Mouse (Mus musculus): Measurements from ENCODE around the gene Sh3kbp1.

DNA sequence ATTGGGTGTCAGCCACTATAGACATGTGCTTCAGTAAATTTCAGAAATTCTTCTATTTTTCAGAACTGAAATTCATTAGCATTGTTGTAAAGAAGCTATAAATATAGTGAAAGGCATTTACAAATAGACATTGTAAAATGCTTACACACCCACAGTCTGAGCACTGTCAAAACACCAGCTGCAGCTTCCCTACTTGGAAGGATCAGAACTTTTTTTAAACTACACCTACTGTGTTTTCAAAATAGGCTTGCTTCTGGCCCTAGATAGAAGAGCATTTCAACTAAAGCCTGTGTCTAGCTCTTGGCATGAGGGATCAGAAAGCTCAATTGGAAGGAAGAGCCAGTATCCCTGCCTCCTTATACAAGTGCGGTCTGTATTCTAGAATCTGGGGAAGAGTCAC, 305.0 kb downstream of the Sh3kbp1 start:
- TF ChIP-seq EP300 (IDR thresholded peaks at IDR 0.05; ENCODE audit: low read depth), result no peak
- TF ChIP-seq CTCF (IDR thresholded peaks at IDR 0.05; ENCODE audit: low read depth), result no peak
